Mouse (Mus musculus) heart, postnatal 4 days (tissue): ENCODE data around the gene Olfr906. TPM values are rescaled to one million over a fixed set of nuclear protein-coding genes. Genes with fewer than 3 reads are reported as not detected.

Experiments
- DNase-seq: peaks from one replicate; pipeline ENCODE4 v3.0.0; 2021
- total RNA-seq, 2 experiments: library from RNA; stranded (reverse); gene quantifications; 2 replicates each; pipeline ENCODE4 v1.2.3; 2021

Gene Olfr906
- total RNA-seq = not detected

GRCm38 (mm10) chr9:38486785-38487184 lies at the start of gene Olfr906:
Gene Olfr906 (plus strand): TSS chr9:38487085.
- no peak for DNase-seq

DNA sequence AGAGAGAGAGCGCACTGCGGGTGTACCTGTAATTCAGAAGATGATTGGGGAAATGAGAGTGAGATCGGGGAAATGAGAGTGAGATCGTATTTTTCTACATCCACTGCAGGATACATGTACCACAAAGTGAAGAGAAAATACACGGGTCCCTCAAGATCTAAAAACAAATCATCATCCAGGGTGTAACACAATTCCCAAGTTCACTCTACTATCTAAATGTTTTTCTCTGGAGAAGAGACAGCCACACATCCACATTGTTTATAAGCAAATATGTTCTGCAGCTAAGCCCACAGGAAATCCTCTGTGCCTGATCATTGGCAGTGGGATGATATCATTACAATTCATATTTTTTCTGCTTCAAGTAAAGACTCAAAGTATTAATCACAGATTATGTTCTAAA lies 39.5 kb upstream of the Olfr906 start, which contains the start of gene Olfr902:
TSS of gene Olfr902 (plus strand) at position 301 of the 400 bp plus-strand sequence.
- no peak for DNase-seq

DNA sequence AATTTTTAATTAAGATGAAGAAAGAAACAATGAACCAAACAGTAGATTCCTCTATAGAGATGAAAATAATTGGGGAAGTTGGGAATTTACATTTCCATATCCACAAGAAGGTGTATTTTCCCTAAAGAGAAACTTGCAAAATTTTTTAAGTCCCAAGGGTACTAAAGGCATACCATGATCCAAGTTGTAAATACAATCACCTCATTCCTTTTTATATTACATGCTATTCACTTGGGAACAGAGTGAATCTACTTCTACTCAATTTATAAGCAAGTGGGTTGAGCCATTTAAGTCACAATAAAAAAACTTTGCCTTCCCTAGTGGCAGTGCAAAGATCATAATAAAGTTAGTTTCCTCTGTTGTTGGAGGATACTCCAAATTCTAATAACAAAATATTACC lies 24.0 kb upstream of the Olfr906 start, which contains the start of gene Olfr904:
TSS of gene Olfr904 (plus strand) at position 301 of the 400 bp plus-strand sequence.
- no peak for DNase-seq

- DNase-seq = no peak
Observed at GRCm38 (mm10) chr9:38470807-38471206, 16.1 kb upstream of the Olfr906 start, which contains the start of gene Olfr905. Gene Olfr905 (plus strand): TSS chr9:38471107.

DNA sequence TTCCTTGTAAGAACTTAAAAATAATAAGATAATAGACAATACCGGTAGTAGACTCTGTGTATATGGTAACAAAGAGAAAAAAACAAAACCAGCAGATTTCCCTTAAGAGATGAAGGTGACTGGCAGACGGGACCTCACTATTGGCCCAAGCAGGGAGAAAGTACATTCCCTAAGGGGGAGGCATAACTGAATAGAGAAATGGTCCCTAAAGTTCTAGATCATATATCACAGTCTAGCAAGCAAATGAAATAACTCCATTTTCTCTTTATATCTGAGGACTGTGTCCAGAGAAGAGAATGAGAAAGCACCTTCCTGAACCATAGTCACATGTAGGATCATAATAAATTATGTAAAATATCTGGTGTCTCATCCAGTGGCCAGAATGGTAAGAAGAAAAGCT lies 8.6 kb downstream of the Olfr906 start, which contains the start of gene Olfr907:
TSS of gene Olfr907 (plus strand) at position 301 of the 400 bp plus-strand sequence.
- no peak for DNase-seq

GRCm38 (mm10) chr9:38512353-38512752 lies 25.5 kb downstream of the Olfr906 start:
- no peak for DNase-seq

- no peak for DNase-seq
Observed at GRCm38 (mm10) chr9:38521280-38521679, 34.4 kb downstream of the Olfr906 start, which contains the start of gene Olfr911-ps1. Gene Olfr911-ps1 (plus strand): TSS chr9:38521580.

DNA sequence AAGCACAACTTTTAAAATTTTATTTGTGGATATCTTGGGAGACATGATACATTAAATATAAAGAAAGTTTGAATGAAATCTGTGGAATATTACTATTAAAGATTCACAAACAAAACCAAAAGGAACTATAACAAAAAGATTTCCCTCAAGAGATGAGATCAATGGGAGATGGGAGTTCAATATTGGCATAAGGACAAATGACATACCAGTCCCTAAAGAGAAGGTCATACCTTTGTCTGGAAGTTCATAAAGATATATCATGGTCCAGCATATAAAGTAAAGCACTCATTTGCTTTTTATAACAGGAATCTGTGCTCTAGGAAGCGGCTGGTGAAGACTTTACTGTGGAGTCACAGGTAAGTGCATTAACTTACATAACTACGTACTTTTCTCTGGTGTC lies 50.7 kb downstream of the Olfr906 start, which contains the start of gene Olfr910:
TSS of gene Olfr910 (plus strand) at position 301 of the 400 bp plus-strand sequence.
- no peak for DNase-seq

Other genes with a start within 250 kb of the Olfr906 start
- gene Olfr143, start 234.3 kb upstream of the Olfr906 start, total RNA-seq = not detected
- not detected for gene Olfr895, start 219.2 kb upstream of the Olfr906 start, total RNA-seq
- gene Olfr896-ps1, start 196.0 kb upstream of the Olfr906 start, total RNA-seq = not detected
- gene Olfr25, start 158.0 kb upstream of the Olfr906 start, total RNA-seq = not detected
- gene Olfr898, start 138.7 kb upstream of the Olfr906 start, total RNA-seq = not detected
- gene Olfr250, start 120.2 kb upstream of the Olfr906 start, total RNA-seq = not detected
- not detected for gene Olfr251, start 110.0 kb upstream of the Olfr906 start, total RNA-seq
- not detected for gene Olfr147, start 85.4 kb upstream of the Olfr906 start, total RNA-seq
- gene Olfr901, start 57.6 kb upstream of the Olfr906 start, total RNA-seq = not detected
- not detected for gene Olfr902, start 39.4 kb upstream of the Olfr906 start, total RNA-seq
- not detected for gene Olfr904, start 23.9 kb upstream of the Olfr906 start, total RNA-seq
- gene Olfr905, start 16.0 kb upstream of the Olfr906 start, total RNA-seq = not detected
- not detected for gene Olfr907, start 8.7 kb downstream of the Olfr906 start, total RNA-seq
- not detected for gene Olfr911-ps1, start 34.5 kb downstream of the Olfr906 start, total RNA-seq
- not detected for gene Olfr910, start 50.8 kb downstream of the Olfr906 start, total RNA-seq
- gene Olfr912, start 93.1 kb downstream of the Olfr906 start, total RNA-seq = not detected
- gene Olfr913, start 105.7 kb downstream of the Olfr906 start, total RNA-seq = not detected
- not detected for gene Olfr914, start 118.0 kb downstream of the Olfr906 start, total RNA-seq
- gene Olfr916, start 172.8 kb downstream of the Olfr906 start, total RNA-seq = not detected
- not detected for gene Olfr917, start 178.8 kb downstream of the Olfr906 start, total RNA-seq
- not detected for gene Olfr918, start 187.5 kb downstream of the Olfr906 start, total RNA-seq
- not detected for gene Olfr919, start 216.6 kb downstream of the Olfr906 start, total RNA-seq
- 10 to 100 TPM; 25.9 to 27.5 TPM for gene Vwa5a, start 231.2 kb downstream of the Olfr906 start, total RNA-seq